Mouse (Mus musculus) neutrophil, adult 5-6 weeks (primary cell): ENCODE data around the gene Gm7714. TPM values are rescaled to one million over a fixed set of nuclear protein-coding genes. Genes with fewer than 3 reads are reported as not detected.
"Not testable (repeated sequence)": the region's sequence is repeated elsewhere in the genome, so short reads cannot be mapped to it uniquely, and the experiment has no call there.

Experiments
- ATAC-seq: fragments of 151-379, 151-347 bp; 2 replicates; pipeline ENCODE4 v1.8.0; 2017; ENCODE audit warnings: mild to moderate bottlenecking, moderate TSS enrichment; ENCODE audit not compliant: insufficient number of reproducible peaks, poor library complexity, low FRiP score, severe bottlenecking; ENCODE audit errors: extremely low read depth
- total RNA-seq: library from RNA; stranded (forward); fragments of 200-1000 nt; gene quantifications from 2 replicates; pipeline ENCODE4 v1.2.3, GENCODE M21; 2017

Gene Gm7714
- not detected in 2 replicates for total RNA-seq

DNA sequence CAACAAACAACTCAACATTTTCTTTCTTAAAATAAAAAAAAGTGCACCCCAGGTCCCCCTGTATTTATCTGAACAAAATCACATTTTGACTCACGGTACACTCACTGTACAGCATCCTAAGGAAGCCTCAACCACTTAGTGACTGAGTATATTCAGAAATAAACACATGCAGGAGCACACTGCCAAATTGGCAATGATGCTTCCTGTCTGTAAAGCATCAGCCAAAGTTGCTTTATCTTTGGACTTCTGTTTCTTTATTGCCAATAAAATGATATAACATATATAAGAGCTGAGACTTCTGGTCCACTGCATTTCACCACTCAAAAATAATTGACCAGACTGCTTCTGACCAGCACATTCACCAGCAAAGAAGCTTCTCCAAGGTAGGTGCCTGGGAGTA, at the start of gene Gm7714:
Gm7714 (plus strand) TSS at position 301 of the 400 bp plus-strand sequence.
- ATAC-seq, result no peak

DNA sequence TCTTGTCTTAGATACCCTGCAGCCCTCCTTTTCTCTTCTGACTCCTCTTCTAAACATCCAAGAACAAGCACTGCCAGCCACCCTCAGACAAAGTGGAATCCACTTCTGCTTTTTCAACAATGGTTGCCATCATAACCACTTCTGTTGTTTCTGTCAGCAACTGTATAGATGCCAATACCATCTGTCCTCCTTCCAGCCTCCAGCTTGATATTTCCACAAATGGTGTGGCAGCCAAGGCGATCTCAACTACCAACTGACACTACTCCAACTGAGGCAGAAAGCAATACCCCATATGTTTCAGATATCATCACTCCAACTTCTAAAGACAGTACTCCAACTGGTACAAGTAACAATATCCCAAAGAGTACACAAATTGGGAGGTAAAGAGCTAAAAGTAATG, 12.2 kb upstream of the Gm7714 start:
- ATAC-seq, result no peak

DNA sequence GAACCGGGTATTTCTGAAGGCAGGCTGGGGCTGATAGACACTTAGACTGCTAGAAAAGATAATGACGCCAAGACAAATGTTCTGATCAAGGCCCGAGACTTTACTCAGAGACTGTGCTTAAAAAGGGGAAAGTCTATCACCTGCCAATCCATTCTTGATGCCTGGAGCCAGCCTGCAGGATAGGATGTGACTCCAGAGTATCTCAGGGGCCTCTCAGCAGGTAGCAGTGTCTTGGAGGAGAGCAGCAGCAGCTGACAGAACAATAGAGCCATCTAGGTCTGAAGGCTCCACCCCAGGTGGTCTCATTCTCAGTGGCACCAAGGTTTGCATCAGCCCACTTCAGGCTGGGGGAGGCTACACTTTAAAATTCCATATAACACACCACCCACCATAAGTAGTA, 42.6 kb downstream of the Gm7714 start:
- ATAC-seq, result not testable (repeated sequence)

- no peak for ATAC-seq
Observed at GRCm38 (mm10) chr5:88317012-88317411, 48.3 kb downstream of the Gm7714 start, which contains the start of gene Prol1. Gene Prol1, plus strand, starts transcription at chr5:88317312.

Other genes starting within 250 kb of the Gm7714 start
- not detected in 2 replicates for gene Smr2, start 182.4 kb upstream of the Gm7714 start, total RNA-seq
- gene Gm11116, start 157.4 kb upstream of the Gm7714 start, total RNA-seq, result not detected in 2 replicates
- not detected in 2 replicates for gene Gm11115, start 114.8 kb upstream of the Gm7714 start, total RNA-seq
- gene Prol1, start 48.4 kb downstream of the Gm7714 start, total RNA-seq, result not detected in 2 replicates
- not detected in 2 replicates for gene Amtn, start 107.2 kb downstream of the Gm7714 start, total RNA-seq
- gene Ambn, start 187.1 kb downstream of the Gm7714 start, total RNA-seq, result not detected in 2 replicates
- gene Enam, start 219.1 kb downstream of the Gm7714 start, total RNA-seq, result not detected in 2 replicates